ENCODE assay signal across 11 mouse cellular contexts in the genomic region with DNA sequence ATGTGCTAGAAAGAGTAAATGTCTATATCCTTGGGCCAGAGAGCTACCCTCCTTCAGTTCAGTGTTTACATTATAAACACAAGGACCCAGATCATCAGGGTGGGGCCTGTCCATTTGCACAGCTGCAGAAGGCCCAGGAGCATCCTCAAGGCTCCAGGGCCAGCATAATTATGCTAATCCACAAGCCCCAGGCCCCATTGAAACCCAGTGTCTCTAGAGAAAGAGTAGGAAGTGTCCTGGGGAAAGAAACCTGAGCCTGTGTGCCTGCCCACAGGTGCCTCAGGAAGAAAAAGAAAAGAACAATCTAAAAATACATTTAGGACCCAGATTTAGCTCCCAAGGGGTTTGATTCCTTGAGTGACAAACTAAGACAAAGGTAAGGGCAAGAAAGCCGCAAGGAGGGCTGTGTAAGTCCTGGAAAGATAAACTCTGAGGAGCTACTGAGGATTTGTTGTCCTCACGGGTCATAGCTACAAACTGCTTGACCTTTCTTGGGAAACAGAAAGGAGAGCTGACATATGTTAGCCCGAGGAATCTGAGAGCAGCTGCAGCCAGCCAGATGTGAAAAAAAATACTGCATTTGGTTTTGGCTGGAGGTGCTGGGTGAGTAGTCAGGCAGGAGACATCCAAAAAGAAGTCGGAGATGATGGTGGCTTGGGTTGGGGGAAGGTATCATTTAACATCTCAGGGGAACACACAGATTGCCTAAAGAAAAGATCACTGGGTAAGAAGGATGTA. TPM values are rescaled to one million over a fixed set of nuclear protein-coding genes. Genes with fewer than 3 reads are reported as not detected.
DNase-seq lines count a peak whose midpoint lies in the region; ATAC-seq and TF ChIP-seq lines count a peak whose summit lies in the region.
"Had no signal": no experiment of that assay in that cellular context is flagged by ENCODE, and none has a peak within 500 bp of the region (broad histone marks: within the 10 kb centered on the region; RNA-seq: fewer than 3 reads in every experiment).

No protein-coding gene starts in this region.

- H3K27ac ChIP-seq in lung, postnatal 0 days (ENCODE audit: low read length) = no peak overlapping the region
- H3K27ac ChIP-seq in forebrain, embryonic 13.5 days = no peak overlapping the region
- H3K27ac ChIP-seq in liver, embryonic 14.5 days = no peak overlapping the region
- H3K27ac ChIP-seq in stomach, postnatal 0 days (replicated peaks) = no peak overlapping the region
- H3K27ac ChIP-seq: macrophage had no signal

- H3K9me3 ChIP-seq in lung, postnatal 0 days (ENCODE audit: low read length) = no peaks in the 10 kb centered on the region
- H3K9me3 ChIP-seq in forebrain, embryonic 13.5 days (replicated peaks) = no peaks in the 10 kb centered on the region
- H3K9me3 ChIP-seq in liver, embryonic 14.5 days (ENCODE audit: control insufficient read depth, low read length) = no peaks in the 10 kb centered on the region
- H3K9me3 ChIP-seq in stomach, postnatal 0 days (ENCODE audit: control insufficient read depth, low read length) = no peaks in the 10 kb centered on the region

- no peak for TF ChIP-seq CTCF in lung, postnatal 0 days (IDR thresholded peaks at IDR 0.05)
- no peak for TF ChIP-seq CTCF in liver, embryonic 14.5 days (IDR thresholded peaks at IDR 0.05; ENCODE audit: low read depth)
- TF ChIP-seq CTCF in stomach, postnatal 0 days (IDR thresholded peaks at IDR 0.05; ENCODE audit: low read depth) = no peak

- DNase-seq in lung, postnatal 0 days (ENCODE audit: low spot score) = no peak
- DNase-seq in lung, postnatal 25 days (ENCODE audit: low spot score) = no peak
- no peak for DNase-seq in liver, embryonic 14.5 days (ENCODE audit: low read depth in 3 of 3, low spot score in 3 of 3)
- DNase-seq in stomach, postnatal 0 days (ENCODE audit: low spot score) = no peak
- DNase-seq in right cerebral cortex, postnatal 10 days (ENCODE audit: low spot score in 2 of 2) = no peak
- DNase-seq in retina, postnatal 1 day = no peak
- DNase-seq in cerebellum, adult 9-11 months = no peak
- DNase-seq: adrenal gland, postnatal 14 days; thymus, postnatal 25 days had no signal

- no peak for TF ChIP-seq EP300 in lung, postnatal 0 days (IDR thresholded peaks at IDR 0.05)
- no peak for TF ChIP-seq EP300 in liver, embryonic 14.5 days (IDR thresholded peaks at IDR 0.05; ENCODE audit: low read depth)
- TF ChIP-seq EP300 in stomach, postnatal 0 days (optimal IDR thresholded peaks at IDR 0.05) = no peak

- 17% methylated on average over 4 of the region's 4 CpGs for WGBS in lung, postnatal 0 days
- WGBS in forebrain, embryonic 13.5 days = 9% methylated on average over 4 of the region's 4 CpGs
- 43% methylated on average over 4 of the region's 4 CpGs for WGBS in liver, embryonic 14.5 days (ENCODE audit: insufficient replicate concordance)
- WGBS in stomach, postnatal 0 days = 12% methylated on average over 4 of the region's 4 CpGs

- no peak overlapping the region for H3K9ac ChIP-seq in lung, postnatal 0 days (replicated peaks; ENCODE audit: low read depth)
- no peak overlapping the region for H3K9ac ChIP-seq in forebrain, embryonic 13.5 days
- H3K9ac ChIP-seq in liver, embryonic 14.5 days (replicated peaks) = no peak overlapping the region
- H3K9ac ChIP-seq in stomach, postnatal 0 days (ENCODE audit: low read length) = no peak overlapping the region

- no peaks in the 10 kb centered on the region for H3K4me1 ChIP-seq in lung, postnatal 0 days (ENCODE audit: insufficient read depth, low read depth, low read length)
- peaks cover 22% of the 10 kb centered on the region for H3K4me1 ChIP-seq in forebrain, embryonic 13.5 days
- peaks cover 6 to 9% of the 10 kb centered on the region in 2 experiments; a peak in 3 of 4 replicates for H3K4me1 ChIP-seq in liver, embryonic 14.5 days (replicated peaks; ENCODE audit: control insufficient read depth in 2 of 2, insufficient read depth in 2 of 2, low read length in 1 of 2)
- no peaks in the 10 kb centered on the region for H3K4me1 ChIP-seq in stomach, postnatal 0 days (replicated peaks; ENCODE audit: control insufficient read depth, insufficient read depth)

- H3K4me2 ChIP-seq in lung, postnatal 0 days (replicated peaks; ENCODE audit: low read depth, low read length) = peak overlapping the region; percentile 32
- peak overlapping the region; percentile 57 for H3K4me2 ChIP-seq in forebrain, embryonic 13.5 days
- peak overlapping the region; percentile 33 for H3K4me2 ChIP-seq in liver, embryonic 14.5 days (ENCODE audit: low read depth)
- H3K4me2 ChIP-seq in stomach, postnatal 0 days (replicated peaks; ENCODE audit: low read depth) = peak overlapping the region; percentile 49

- H3K36me3 ChIP-seq in lung, postnatal 0 days (ENCODE audit: insufficient read depth, low read length) = no peaks in the 10 kb centered on the region
- no peaks in the 10 kb centered on the region for H3K36me3 ChIP-seq in forebrain, embryonic 13.5 days (ENCODE audit: poor library complexity, severe bottlenecking)
- H3K36me3 ChIP-seq in liver, embryonic 14.5 days (replicated peaks; ENCODE audit: control insufficient read depth, insufficient read depth, low read depth) = no peaks in the 10 kb centered on the region
- no peaks in the 10 kb centered on the region for H3K36me3 ChIP-seq in stomach, postnatal 0 days (ENCODE audit: control insufficient read depth, insufficient read depth, low read length)

- ATAC-seq in lung, postnatal 0 days = no peak
- ATAC-seq in forebrain, embryonic 13.5 days = no peak
- ATAC-seq in liver, embryonic 14.5 days (ENCODE audit: insufficient read depth) = no peak
- ATAC-seq in stomach, postnatal 0 days (ENCODE audit: low FRiP score, low TSS enrichment) = no peak

- H3K27me3 ChIP-seq in lung, postnatal 0 days (replicated peaks; ENCODE audit: insufficient read depth, low read length) = no peaks in the 10 kb centered on the region
- H3K27me3 ChIP-seq in forebrain, embryonic 13.5 days = no peaks in the 10 kb centered on the region; the same call in 1 of the 2 replicates
- H3K27me3 ChIP-seq in liver, embryonic 14.5 days (ENCODE audit: control insufficient read depth, insufficient read depth, low read length) = no peaks in the 10 kb centered on the region
- H3K27me3 ChIP-seq in stomach, postnatal 0 days (ENCODE audit: control insufficient read depth, insufficient read depth, low read length) = no peaks in the 10 kb centered on the region

- no peak overlapping the region for H3K4me3 ChIP-seq in lung, postnatal 0 days (ENCODE audit: low read depth, low read length)
- no peak overlapping the region for H3K4me3 ChIP-seq in forebrain, embryonic 13.5 days
- no peak overlapping the region for H3K4me3 ChIP-seq in liver, embryonic 14.5 days (ENCODE audit: insufficient read depth in 1 of 2, low read depth in 2 of 2, low read length in 2 of 2)
- H3K4me3 ChIP-seq in stomach, postnatal 0 days (ENCODE audit: low read depth, low read length) = no peak overlapping the region

RNA-seq across cellular contexts. Expression of a gene that starts 7.8 kb away (rescaled TPM):
- polyA plus RNA-seq in lung, postnatal 0 days (2015; fragmentation: Nextera tagmentation; extraction: Ambion mirVana) = 1.2 and 1.4 TPM in 2 replicates
- 2.8 TPM in 2 replicates for polyA plus RNA-seq in forebrain, embryonic 13.5 days (2015; fragmentation: Nextera tagmentation; extraction: Ambion mirVana)
- polyA plus RNA-seq in liver, embryonic 14.5 days (2012; rRNA removed) = 1.9 and 2.2 TPM in 2 replicates
- 3.2 and 3.4 TPM in 2 replicates for polyA plus RNA-seq in liver, embryonic 14.5 days (2014; fragmentation: Nextera tagmentation; extraction: Ambion mirVana)
- polyA plus RNA-seq in stomach, postnatal 0 days (2015; fragmentation: Nextera tagmentation; extraction: Ambion mirVana) = 3.4 TPM in 2 replicates
- polyA plus RNA-seq: macrophage had no signal

RNA-seq across cellular contexts. Expression of a gene that starts 35.0 kb away (rescaled TPM):
- polyA plus RNA-seq in lung, postnatal 0 days (2015; fragmentation: Nextera tagmentation; extraction: Ambion mirVana) = 7.4 and 9.7 TPM in 2 replicates
- polyA plus RNA-seq in forebrain, embryonic 13.5 days (2015; fragmentation: Nextera tagmentation; extraction: Ambion mirVana) = 27.9 and 28.8 TPM in 2 replicates
- polyA plus RNA-seq in liver, embryonic 14.5 days (2012; rRNA removed) = 7.3 and 7.4 TPM in 2 replicates
- polyA plus RNA-seq in liver, embryonic 14.5 days (2014; fragmentation: Nextera tagmentation; extraction: Ambion mirVana) = 6.2 and 6.5 TPM in 2 replicates
- 5.8 and 5.9 TPM in 2 replicates for polyA plus RNA-seq in stomach, postnatal 0 days (2015; fragmentation: Nextera tagmentation; extraction: Ambion mirVana)
